ENCODE assay signal across 8 mouse cellular contexts in genomic region chr2:72298406-72298805, GRCm38 (mm10). TPM values are rescaled to one million over a fixed set of nuclear protein-coding genes. Genes with fewer than 3 reads are reported as not detected.
DNase-seq lines count a peak whose midpoint lies in the region; ATAC-seq lines count a peak whose summit lies in the region.

No protein-coding gene starts in this region.

- H3K9ac ChIP-seq in midbrain, embryonic 14.5 days (replicated peaks; ENCODE audit: low read length) = no peak overlapping the region
- H3K9ac ChIP-seq in lung, embryonic 16.5 days (ENCODE audit: low read length) = no peak overlapping the region

- no peaks in the 10 kb centered on the region for H3K36me3 ChIP-seq in midbrain, embryonic 14.5 days (ENCODE audit: control insufficient read depth, insufficient read depth, low read length)
- H3K36me3 ChIP-seq in midbrain, embryonic 10.5 days = no peaks in the 10 kb centered on the region
- H3K36me3 ChIP-seq in lung, embryonic 16.5 days (ENCODE audit: control insufficient read depth, insufficient read depth, low read length) = peaks cover 2% of the 10 kb centered on the region

- H3K27me3 ChIP-seq in midbrain, embryonic 14.5 days (ENCODE audit: control insufficient read depth, insufficient read depth, low read length) = no peaks in the 10 kb centered on the region
- no peaks in the 10 kb centered on the region for H3K27me3 ChIP-seq in midbrain, embryonic 10.5 days (ENCODE audit: low read depth, poor library complexity, severe bottlenecking)
- no peaks in the 10 kb centered on the region for H3K27me3 ChIP-seq in lung, embryonic 16.5 days (ENCODE audit: control insufficient read depth, insufficient read depth, low read depth, low read length)

- ATAC-seq in midbrain, embryonic 14.5 days (ENCODE audit: low FRiP score, low TSS enrichment) = no peak
- peak; percentile 3; the same call in 1 of the 2 replicates for ATAC-seq in lung, embryonic 16.5 days (ENCODE audit: low read depth)
- ATAC-seq in inflammation-experienced regulatory T-cells, adult 6 months = no peak

- H3K9me3 ChIP-seq in midbrain, embryonic 14.5 days (ENCODE audit: control insufficient read depth, low read length) = no peaks in the 10 kb centered on the region
- no peaks in the 10 kb centered on the region for H3K9me3 ChIP-seq in midbrain, embryonic 10.5 days (replicated peaks)
- H3K9me3 ChIP-seq in lung, embryonic 16.5 days (ENCODE audit: control insufficient read depth, low read length) = no peaks in the 10 kb centered on the region

- H3K4me3 ChIP-seq in midbrain, embryonic 14.5 days (replicated peaks; ENCODE audit: low read depth, low read length) = no peak overlapping the region
- no peak overlapping the region for H3K4me3 ChIP-seq in midbrain, embryonic 10.5 days
- H3K4me3 ChIP-seq in lung, embryonic 16.5 days (ENCODE audit: low read length) = no peak overlapping the region

- no peak overlapping the region for H3K27ac ChIP-seq in midbrain, embryonic 14.5 days (replicated peaks; ENCODE audit: low read depth, low read length)
- H3K27ac ChIP-seq in midbrain, embryonic 10.5 days (replicated peaks) = no peak overlapping the region
- H3K27ac ChIP-seq in lung, embryonic 16.5 days (ENCODE audit: low read length) = peak overlapping the region; percentile 82

- 52% methylated on average over 4 of the region's 4 CpGs for WGBS in midbrain, embryonic 14.5 days
- WGBS in midbrain, embryonic 10.5 days = 62% methylated on average over 4 of the region's 4 CpGs
- 48% methylated on average over 4 of the region's 4 CpGs for WGBS in lung, embryonic 16.5 days

- H3K4me2 ChIP-seq in midbrain, embryonic 14.5 days (ENCODE audit: low read length) = no peak overlapping the region
- H3K4me2 ChIP-seq in lung, embryonic 16.5 days (ENCODE audit: low read depth, low read length) = peak overlapping the region; percentile 44

- peak; percentile 40 for DNase-seq in adrenal gland, postnatal 14 days
- DNase-seq in adrenal gland, adult 8-10 months = no peak
- peak; percentile 64 for DNase-seq in midbrain, embryonic 14.5 days
- DNase-seq in midbrain, embryonic 10.5 days (ENCODE audit: low spot score) = no peak
- DNase-seq in gastrocnemius, adult 8-10 months (ENCODE audit: low spot score in 2 of 2) = peak; percentile 45 to 62
- no peak for DNase-seq in urinary bladder, postnatal 36 days (ENCODE audit: low spot score in 2 of 2)

- H3K4me1 ChIP-seq in midbrain, embryonic 14.5 days (ENCODE audit: control insufficient read depth, insufficient read depth, low read length) = no peaks in the 10 kb centered on the region
- H3K4me1 ChIP-seq in midbrain, embryonic 10.5 days = no peaks in the 10 kb centered on the region
- H3K4me1 ChIP-seq in lung, embryonic 16.5 days (replicated peaks; ENCODE audit: control insufficient read depth, insufficient read depth, low read length) = peaks cover 17% of the 10 kb centered on the region

RNA-seq across cellular contexts. Expression of gene Map3k20, which starts 13.0 kb away (rescaled TPM):
- total RNA-seq in adrenal gland, postnatal 14 days (2021) = 33.5 and 36.1 TPM in 2 replicates
- 10 to 100 TPM; 30.6 to 46.2 (median 35.6) TPM for total RNA-seq in adrenal gland, adult 8-10 months (2022)
- 3.8 and 6.6 TPM in 2 replicates for polyA plus RNA-seq in midbrain, embryonic 14.5 days (2014; fragmentation: Nextera tagmentation; extraction: Ambion mirVana)
- polyA plus RNA-seq in midbrain, embryonic 10.5 days (2016; fragmentation: Nextera tagmentation; extraction: Ambion mirVana) = 7.4 and 8.2 TPM in 2 replicates
- 100 to 1,000 TPM; 348 to 422 (median 393) TPM for total RNA-seq in gastrocnemius, adult 8-10 months (2022)
- 29.8 and 31.6 TPM in 2 replicates for polyA plus RNA-seq in lung, embryonic 16.5 days (2015; fragmentation: Nextera tagmentation; extraction: Ambion mirVana)
- under 1 TPM in 2 of 3 experiments, not detected in 1; 0.20 to 0.55 TPM for polyA plus RNA-seq in inflammation-experienced regulatory T-cells, adult 6 months (2017; shearing (Covaris generic))

Comparison
In these comparisons a context has a peak if more than half of its experiments do, and no peak if none do; other contexts are left out.
1. DNase-seq: peak in adrenal gland, postnatal 14 days (single experiment), midbrain, embryonic 14.5 days (single experiment) and gastrocnemius, adult 8-10 months (2 of 2); none in adrenal gland, adult 8-10 months (single experiment), midbrain, embryonic 10.5 days (single experiment) and urinary bladder, postnatal 36 days (0 of 2).